Mouse (Mus musculus) T-helper 17 cell (primary cell): ENCODE data around the gene Fam214a.

Experiments used
- in situ Hi-C, 2 experiments: fragments of 300-600 bp; cut with MboI, MseI; formaldehyde crosslinking; loops; 1 replicate in 1 of 2; 2 replicates in 1 of 2; pipeline ENCODE4 v1.15.1; 2025; ENCODE audit warnings: high pct_unique_total_duplicates in 2 of 2

Fam214a gene

DNA sequence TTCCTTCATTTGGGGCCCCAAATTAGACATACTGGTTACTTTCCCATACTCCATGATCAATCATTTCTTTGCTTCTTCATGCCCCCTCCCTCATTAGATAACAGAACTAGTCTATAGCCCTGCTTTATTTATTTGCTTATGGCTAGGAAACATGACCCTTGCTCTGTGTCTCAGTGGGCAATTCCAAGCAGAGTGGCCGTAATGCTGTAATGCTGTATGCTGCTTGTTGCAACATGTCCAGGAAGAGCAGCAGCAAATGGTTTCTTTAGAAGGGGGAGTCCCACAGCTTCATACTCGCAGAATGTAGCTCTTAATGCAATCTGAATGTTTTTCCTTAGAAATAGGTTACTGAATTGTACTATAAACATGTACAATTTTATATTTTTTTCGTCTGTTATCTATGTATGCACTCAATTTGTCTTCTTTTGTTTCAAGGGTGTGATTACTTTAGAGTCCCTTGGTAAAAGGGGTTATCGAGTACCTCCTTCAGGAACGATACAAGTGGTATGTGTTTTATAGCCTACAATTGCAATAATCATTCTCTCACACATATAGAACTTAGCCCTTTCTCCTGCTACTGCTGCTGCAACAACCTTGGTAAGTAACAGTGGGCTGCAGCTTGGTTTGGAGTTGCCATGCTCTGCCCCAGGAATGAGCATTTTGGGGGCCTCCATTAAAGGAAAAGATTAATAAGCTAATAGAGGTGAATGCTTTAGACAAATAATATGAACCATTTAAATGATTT, 70.6 kb downstream of the Fam214a start:
- in situ Hi-C loops, result loop anchor here (10.0 to 25.0 kb wide), 2 partner anchors 119 to 336 kb away; no protein-coding TSS in a partner anchor

DNA sequence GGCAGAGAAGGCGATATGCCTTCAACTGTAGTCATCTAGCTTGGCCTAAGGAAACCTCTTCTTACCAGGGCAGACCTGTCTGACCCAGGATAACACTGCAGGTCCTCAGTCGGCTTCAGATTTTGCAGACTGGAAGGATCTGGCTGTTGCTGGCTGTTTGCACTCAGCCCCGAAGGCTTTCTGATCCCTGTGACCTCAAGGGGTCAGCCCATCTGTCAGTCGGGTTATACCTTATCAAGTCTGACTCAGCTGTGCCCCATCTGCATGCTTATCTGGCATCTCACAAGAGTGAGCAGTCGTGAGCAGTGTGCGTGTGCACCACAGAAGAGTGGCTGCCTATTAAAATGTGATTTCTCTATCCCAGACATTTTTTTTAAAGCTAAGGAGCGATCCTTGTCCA, 71.4 kb downstream of the Fam214a start:
- in situ Hi-C loops, result loop anchor here (10.0 to 25.0 kb wide), 2 partner anchors 119 to 337 kb away; no protein-coding TSS in a partner anchor

DNA sequence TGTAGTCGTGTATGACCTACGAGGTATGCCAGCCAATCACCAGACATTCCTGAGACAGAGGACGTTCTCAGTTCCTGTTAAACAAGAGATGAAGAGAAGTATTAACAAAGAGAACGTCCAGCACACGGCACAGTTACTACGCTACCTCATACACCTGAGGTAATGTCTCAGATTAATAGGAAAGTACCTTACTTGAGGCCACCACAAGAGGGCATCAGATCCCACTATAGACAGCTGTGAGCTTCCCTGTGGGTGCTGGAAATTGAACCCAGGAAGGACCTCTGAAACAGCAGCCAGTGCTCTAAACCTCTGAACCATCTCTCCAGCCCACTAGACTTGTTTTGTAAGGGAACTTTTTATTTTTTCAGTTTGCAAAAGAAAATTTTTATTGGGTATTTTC, 73.0 kb downstream of the Fam214a start:
- in situ Hi-C loops, result loop anchor here (5.0 to 10.0 kb wide), 2 partner anchors 121 to 123 kb away; no protein-coding TSS in a partner anchor

DNA sequence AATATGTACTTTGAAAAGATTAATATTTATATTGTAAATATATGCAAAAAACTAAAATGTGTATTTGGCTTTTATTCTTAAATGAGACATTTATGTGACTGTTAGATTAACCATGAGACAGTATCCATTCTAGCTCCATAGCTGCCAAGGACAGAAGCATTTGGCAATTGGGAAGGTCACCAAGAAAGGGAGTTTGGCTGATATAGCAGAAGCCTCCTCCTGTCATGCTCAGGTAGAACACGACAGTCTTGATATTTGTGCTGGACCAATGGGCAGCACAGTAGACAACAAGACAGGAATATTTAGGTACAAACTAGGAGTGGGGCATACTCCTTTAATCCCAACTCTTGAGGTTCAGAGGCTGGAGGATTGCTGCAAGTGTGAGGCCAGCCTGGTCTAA, 79.7 kb downstream of the Fam214a start:
- in situ Hi-C loops, result no loop called here

DNA sequence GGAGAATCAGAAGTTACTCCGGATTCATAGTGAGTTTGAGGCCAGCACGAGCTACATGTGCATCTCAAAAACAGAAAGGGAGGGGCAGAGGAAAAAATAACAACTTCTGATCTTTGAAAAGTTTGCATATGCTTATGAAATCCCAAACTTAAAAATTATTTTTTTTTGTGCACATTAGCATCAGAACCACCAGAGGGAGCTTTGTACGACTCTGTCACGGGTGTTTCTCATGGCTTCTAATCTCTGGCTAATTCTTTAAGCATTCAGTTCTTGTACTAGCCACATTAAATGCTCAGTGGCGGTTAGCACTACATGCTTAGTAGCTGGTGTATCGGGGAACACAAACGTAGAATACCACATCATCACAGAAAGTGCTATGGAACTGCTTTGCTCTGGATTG, 80.5 kb downstream of the Fam214a start:
- in situ Hi-C loops, result no loop called here

DNA sequence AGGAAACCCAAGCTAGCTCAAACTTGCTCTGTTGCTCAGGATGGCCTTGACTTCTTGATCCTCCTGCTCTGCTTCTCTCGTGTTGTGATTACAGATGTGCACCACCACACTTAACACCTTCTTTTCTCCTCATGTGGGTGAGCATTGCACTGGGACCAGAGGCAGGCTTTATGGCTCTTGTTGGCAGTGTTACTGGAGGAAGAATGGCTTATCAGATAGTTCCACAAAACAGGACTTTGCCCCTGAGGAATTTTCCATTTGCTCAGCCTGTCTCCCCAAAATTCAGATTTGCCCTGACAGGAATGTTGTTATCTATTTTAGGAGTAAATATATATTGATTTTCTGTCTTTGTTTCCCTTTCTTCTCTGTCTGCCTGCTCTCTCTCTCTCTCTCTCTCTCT, 82.0 kb downstream of the Fam214a start:
- in situ Hi-C loops, result no loop called here

DNA sequence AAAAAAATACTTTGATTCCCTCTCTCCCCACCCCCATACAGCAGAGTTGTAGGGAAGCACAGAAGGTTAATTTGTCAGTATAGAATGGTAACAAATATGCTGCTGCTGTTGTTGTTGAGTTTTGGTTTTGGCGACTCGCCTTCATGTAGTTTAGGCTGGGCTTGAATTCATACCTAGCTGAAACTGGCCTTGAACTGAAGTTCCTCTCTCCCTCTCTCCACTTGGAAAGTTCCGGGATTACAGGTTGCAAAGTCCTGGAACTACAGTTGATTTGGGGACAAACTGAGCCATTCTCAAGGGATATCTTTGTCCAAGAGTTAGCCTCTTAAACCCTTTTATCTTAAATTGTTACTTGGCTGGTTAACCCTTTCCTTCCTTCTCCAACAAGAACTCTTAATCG, 83.3 kb downstream of the Fam214a start:
- in situ Hi-C loops, result no loop called here

DNA sequence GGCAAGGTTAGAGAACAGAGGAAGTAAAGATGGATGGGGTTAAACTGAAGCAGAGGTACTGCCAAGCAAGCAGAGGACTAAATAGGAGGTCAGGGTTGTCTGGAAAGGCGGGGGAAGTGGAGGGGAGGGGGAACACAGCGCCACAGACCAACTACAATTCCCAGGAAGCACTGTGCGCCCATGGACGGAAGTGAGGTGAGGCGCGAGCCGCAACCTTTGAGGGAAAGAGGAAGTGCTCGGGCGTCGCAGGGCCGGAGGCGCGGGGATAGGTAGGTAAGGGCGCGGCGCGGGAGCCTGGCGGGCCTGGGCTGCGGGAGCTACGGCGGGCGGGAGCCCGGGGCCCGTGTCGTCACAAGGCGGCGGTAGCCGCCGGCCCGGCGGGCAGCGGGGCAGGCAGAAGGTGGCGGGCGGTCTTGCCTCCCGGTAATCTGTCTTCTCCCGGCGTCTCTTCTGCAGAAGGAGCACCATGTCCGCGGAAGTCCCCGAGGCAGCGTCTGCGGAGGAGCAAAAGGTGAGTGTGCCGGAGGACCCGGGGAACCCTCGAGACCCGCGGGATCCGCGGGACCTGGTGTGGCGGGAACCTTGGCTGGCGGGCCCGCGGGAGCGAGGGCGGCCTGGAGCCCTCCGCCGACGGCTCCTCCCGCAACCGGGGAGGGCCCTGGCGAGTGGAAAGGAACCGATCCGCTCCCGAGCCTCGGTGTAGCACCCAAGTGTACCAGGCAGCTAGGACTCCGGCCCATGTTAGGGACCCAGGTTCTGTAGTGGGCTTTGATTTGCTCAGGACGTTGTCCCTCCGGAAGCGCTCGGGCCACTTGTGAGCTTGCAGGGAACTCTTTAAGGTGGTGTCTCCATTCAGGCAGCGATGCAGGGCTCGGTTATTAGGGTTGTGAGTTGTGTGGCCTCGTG, 85.0 kb downstream of the Fam214a start, which contains the start of gene Arpp19:
Gene Arpp19, plus strand, starts transcription at position 164 of the 906 bp plus-strand sequence.
- in situ Hi-C loops, result no loop called here

DNA sequence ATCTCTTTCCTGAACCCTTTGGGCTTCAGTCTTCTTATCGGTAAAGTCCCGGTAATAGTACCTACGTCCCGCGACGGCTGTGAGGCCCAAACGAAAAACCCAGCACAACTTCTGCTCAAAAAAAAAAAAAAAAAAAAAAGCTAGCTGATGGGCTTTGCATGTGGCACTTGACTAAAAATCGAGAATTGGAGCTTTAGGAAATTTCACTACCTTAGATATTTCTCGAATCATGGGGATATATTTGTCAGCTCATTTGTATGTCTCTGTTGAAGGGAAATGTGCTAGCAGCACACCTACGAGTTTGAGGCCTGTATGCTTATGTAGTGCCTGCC, 85.6 kb downstream of the Fam214a start:
- in situ Hi-C loops, result no loop called here

DNA sequence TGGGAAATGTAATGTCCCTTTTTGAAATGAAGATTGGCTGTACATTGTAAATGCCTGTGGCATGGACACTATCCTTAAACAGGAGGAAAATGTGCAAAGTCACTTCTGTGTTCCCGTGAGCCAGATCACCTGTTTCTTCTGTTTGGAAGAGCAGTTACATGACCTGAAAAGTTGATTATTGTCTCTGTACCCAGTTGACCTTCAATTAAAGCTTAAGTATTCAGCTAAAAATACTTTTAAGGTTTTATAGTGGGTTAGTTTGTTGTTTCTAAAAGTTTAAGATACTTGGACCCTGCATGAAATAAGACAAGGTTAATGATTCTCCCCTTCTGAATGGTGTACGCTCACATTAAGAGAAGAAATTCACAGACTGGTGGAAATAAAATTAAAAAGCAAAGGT, 87.9 kb downstream of the Fam214a start:
- in situ Hi-C loops, result no loop called here

DNA sequence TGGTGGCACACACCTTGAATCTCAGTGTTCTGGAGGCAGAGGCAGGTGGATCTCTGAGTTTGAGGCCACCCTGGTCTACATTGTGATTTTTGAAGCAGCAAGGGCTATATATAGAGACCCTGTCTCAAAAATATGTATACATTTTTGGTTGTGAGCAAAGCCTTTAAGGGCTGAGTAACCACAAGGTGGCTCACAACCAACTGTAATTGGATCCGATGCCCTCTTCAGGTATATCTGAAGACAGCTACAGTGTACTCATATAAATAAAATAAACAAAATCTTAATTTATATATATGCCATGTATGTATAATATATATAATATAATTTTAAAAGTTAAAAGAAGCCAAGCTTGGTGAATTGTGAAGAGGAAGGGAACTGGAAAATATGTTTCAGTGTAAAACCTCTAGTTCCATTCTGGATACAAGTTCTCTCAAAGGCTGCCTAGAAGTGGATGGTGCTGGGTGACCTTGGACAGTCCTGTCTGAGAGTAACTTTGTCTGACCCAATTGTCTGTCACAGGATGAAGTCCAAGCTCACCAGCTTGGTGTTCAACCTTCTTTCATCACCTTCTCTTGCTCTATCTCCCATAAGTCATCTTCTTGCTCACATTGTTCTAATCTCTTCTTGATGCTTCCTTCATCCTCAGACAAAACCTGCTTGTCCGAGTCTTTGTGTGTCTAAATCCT, 89.3 kb downstream of the Fam214a start:
- in situ Hi-C loops, result no loop called here

DNA sequence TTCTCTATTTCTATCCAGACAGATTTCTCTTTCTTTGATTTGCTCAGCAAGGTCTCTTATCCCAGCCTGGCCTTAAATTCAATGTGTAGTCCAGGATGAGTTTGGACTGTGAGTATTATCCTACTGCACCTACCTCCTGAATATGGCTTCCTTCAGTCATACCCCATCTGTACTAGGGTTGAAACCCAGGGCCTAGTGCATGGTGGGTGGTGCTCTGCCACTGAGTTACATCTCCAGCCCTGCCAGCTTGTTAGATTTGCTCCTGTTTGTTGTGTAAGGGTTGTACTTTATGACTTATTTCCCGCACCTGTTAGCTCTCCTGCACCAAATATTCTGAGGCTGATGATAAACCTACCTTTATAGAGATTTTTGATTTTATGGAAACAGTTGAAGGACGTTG, 90.5 kb downstream of the Fam214a start:
- in situ Hi-C loops, result no loop called here

DNA sequence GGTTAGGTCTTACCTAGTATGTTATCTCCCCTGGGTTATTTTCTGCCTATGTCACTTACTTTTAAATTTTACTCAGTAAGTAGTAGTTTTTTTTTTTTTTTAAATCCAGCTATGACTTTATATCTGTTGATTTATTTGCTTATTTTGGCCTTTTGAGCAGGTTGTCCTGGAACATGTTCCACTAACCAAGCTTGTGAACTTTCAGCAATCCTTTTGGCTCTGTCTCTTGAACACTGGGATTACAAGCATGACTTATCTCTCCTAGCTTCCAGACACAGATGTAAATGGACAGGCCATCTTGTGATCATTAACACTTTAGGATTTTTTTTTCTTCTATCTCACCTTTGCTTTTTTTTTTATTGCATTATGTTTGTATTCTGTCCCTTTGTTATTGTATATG, 94.4 kb downstream of the Fam214a start:
- in situ Hi-C loops, result loop anchor here (5.0 kb wide), 2 partner anchors 210 to 235 kb away; no protein-coding TSS in a partner anchor

DNA sequence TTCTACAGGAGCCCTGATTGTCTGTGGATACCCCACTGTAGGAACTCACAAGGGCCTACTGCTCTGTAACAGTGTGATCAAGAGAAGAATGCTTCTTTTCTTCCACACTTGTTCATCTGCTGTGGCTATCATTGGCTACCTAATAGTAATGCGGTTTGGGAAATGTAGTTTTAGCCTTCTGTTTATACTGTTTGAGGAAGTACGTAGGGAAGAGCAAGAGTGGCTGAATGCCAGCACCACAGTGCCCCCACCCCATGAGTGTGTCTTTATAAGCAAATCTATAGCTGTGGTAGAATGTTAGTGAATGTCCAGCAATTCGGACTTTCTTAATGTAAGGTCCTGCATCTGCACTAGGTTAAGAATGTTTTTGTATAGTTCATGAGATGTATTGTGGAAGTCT, 96.4 kb downstream of the Fam214a start:
- in situ Hi-C loops, result loop anchor here (5.0 kb wide), 2 partner anchors 208 to 233 kb away; no protein-coding TSS in a partner anchor

DNA sequence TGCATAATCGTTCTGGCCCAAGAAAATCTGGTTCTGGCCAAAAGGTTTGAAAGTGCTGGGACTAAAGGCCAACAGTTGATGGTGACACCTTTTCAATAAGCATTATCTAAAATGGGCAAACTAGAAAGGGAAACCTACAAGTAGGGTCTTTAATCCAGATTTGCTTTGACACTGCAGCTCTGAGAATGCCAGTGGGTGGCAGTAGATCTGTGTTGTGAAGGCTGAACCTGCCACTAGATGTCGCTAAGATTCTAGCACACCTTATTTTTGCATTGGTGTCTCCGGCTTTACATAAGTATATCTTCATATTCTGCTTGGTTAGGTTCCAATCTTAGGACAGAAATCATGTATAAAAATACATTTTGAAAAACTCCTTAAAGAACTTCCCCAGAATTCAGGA, 97.3 kb downstream of the Fam214a start:
- in situ Hi-C loops, result loop anchor here in 1 of 2 experiments (25.0 kb wide), 1 partner anchor 112 kb away; no protein-coding TSS in a partner anchor

DNA sequence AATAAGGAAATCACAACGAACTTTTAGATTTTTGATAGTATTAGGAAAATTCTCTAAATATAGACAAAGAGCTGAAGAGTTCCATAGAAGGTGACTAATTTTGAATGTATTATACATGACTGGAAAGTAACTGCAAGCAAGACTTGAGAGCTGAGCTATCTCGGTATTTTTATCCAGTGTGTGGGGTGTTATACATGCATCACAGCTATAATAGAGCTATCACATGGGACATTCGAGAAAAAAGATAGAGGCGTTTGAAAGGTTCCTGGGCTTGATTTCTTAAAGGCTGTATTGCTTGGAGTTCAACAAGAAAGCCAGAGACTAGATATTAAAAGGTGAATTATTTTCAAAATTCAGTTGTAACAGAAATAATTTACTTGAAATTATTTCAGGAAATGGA, 99.2 kb downstream of the Fam214a start:
- in situ Hi-C loops, result loop anchor here in 1 of 2 experiments (25.0 kb wide), 1 partner anchor 110 kb away; no protein-coding TSS in a partner anchor

DNA sequence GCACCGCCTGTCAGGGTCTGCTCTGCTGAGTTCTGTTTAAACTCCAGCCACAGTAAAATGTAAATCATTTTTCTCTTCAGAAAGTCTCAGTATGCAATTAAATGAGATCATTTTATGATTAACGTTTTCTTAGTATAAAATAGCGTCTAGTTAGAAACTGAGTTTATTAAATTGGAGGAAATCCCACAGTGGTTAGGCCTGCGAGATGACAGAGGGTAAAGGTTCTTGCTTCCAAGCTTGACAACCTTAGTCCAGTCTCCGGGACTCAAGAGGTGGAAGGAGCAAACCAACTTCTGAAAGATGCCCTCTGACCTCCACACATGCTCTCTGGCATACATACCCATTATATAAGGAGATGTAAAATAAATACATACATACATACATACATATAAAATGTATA, 102.4 kb downstream of the Fam214a start:
- in situ Hi-C loops, result loop anchor here in 1 of 2 experiments (25.0 kb wide), 1 partner anchor 107 kb away; no protein-coding TSS in a partner anchor

DNA sequence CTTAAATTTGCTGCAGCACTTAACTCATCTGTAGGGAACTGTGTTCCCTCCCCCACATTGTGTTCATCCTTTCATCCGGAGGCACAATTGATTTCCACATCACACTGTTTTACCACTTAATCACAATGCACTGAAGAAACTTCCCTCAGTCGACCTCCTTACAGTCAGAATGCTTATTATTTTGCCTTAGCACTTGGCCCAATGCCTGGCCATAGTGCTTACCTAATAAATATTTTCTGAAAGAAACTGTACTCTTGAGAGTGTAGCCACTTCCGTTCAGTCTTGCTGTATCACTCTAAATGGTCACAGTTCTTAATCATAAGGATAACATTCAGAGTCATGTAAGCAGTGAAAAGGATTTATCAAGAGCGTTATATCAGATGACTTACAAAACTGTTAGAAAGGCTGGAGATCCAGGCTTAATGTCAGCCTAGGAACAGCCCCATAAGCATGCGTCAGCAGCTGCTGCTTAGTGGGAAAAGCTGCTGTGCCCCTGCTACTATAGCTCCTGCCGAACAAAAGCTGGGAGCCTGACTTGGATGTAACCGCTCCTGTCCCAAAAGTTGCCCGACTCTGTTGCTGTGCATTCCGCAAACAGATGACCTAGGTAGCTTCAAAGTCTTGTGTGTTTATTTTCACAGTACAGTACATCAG, 112.1 kb downstream of the Fam214a start:
- in situ Hi-C loops, result loop anchor here in 1 of 2 experiments (25.0 kb wide), 1 partner anchor 97 kb away; no protein-coding TSS in a partner anchor

DNA sequence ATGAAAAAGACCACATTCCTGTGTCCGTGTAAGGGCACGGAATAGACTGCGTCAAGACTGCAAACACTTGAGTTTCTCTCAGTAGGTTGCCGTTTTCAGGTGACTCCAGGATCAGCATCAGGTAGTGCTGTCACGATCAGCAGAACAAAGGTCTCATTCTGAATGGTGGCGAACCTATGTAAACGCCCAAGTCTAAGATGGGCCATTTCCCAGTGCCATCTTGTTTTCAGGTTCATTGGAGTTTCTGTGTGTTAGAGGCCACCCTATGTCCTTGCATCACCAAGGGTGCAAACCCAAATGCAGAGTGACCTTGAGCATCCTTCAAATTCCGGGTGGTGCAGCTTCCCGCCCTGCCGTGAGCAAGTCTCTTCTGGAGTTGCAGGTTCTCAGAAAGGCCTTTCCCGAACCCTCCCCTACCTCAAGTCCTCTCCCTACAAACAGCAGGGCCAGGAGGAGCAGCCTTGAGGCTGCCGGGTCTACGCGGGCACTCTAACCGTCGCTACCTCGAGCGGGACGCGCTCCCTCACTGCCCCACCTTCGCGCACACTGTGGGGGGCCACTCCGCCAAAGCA, 117.9 kb downstream of the Fam214a start, which contains the start of gene Myo5a:
Gene Myo5a, plus strand, starts transcription at position 559 of the 572 bp plus-strand sequence.
- in situ Hi-C loops, result loop anchor here in 1 of 2 experiments (10.0 to 25.0 kb wide), 2 partner anchors 92 to 354 kb away; no protein-coding TSS in a partner anchor

DNA sequence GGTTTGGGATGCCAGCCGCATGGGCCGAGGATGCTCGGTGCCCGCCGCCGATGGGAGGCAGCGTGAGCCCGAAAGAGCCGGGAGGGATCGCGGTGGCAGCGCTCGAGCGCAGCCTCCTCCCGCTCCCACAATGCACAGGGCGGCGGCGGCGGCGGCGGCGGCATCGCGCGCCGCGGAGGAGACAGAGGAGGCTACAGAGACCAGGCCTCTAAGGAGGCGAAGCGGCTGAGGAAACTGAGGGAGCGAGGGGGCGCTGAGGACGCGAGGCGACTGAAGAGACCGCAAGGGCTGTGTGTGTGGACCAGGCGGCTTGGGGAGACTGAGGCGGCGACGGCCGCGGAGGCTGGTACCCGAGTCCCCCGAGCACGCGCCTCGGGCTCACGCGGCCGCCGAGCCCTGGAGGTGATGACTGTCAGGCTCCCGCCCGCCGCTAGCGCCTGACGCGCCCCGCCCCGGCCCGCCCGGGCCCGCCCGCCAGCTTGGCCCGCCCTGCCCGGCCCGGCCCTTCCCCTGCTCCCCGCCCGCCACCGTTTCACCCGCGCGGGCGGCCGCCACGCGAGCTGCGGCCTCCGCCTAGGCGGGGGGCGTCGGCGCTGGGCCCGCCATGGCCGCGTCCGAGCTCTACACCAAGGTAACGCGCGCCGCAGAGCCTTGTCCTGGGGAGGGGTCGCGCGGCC, 118.5 kb downstream of the Fam214a start:
- in situ Hi-C loops, result loop anchor here in 1 of 2 experiments (10.0 to 25.0 kb wide), 2 partner anchors 91 to 354 kb away; no protein-coding TSS in a partner anchor
